Mouse (Mus musculus) bone marrow macrophage, adult 2 months (primary cell): ENCODE data around the gene Plagl2. TPM values are rescaled to one million over a fixed set of nuclear protein-coding genes. Genes with fewer than 3 reads are reported as not detected.
A peak's percentile ranks its signal among the peaks of the same experiment; 100 is the strongest.

Experiments
- H3K27ac ChIP-seq: 2 replicates; pipeline ENCODE4 v1.5.1; 2012; ENCODE audit warnings: low read depth, low read length; ENCODE audit not compliant: insufficient read depth
- H3K4me1 ChIP-seq: 2 replicates; pipeline ENCODE4 v1.6.1; 2012; ENCODE audit warnings: low read length; ENCODE audit not compliant: control insufficient read depth, insufficient read depth
- H3K4me3 ChIP-seq: 2 replicates; pipeline ENCODE4 v1.5.1; 2012; ENCODE audit warnings: mild to moderate bottlenecking, low read length, moderate library complexity; ENCODE audit not compliant: insufficient read depth
- CTCF ChIP-seq: IDR thresholded peaks from 2 replicates; pipeline ENCODE4 v1.5.1; 2012; ENCODE audit warnings: low read depth, mild to moderate bottlenecking, low read length, moderate library complexity
- POLR2A ChIP-seq: IDR thresholded peaks from 2 replicates; pipeline ENCODE4 v1.6.1; 2012; ENCODE audit warnings: mild to moderate bottlenecking, low read depth, low read length, borderline replicate concordance
- polyA plus RNA-seq: library from polyadenylated mRNA; stranded (reverse); fragments of >200 nt; gene quantifications from 2 replicates; pipeline ENCODE4 v1.2.4, GENCODE M21; 2012; ENCODE audit not compliant: missing spikeins, insufficient read depth, insufficient read length

Plagl2 gene
- polyA plus RNA-seq, 1 experiment, result 48.5 TPM

GRCm38 (mm10) chr2:153194255-153194654 lies 47.0 kb downstream of the Plagl2 start:
- Histone ChIP-seq H3K4me3 (no peak overlapping the region), H3K27ac (no peak overlapping the region), H3K4me1 (peaks cover 34% of the 10 kb centered on the region)
- no peak for TF ChIP-seq POLR2A

- Histone ChIP-seq H3K27ac (peak overlapping the region; percentile 46), H3K4me1 (peaks cover 16% of the 10 kb centered on the region), H3K4me3 (no peak overlapping the region)
- TF ChIP-seq CTCF, result no peak
- TF ChIP-seq POLR2A, result no peak
Observed at GRCm38 (mm10) chr2:153191242-153191641, 50.0 kb downstream of the Plagl2 start.

GRCm38 (mm10) chr2:153187848-153188247 lies 53.4 kb downstream of the Plagl2 start:
- Histone ChIP-seq H3K27ac (no peak overlapping the region), H3K4me3 (no peak overlapping the region), H3K4me1 (peaks cover 24% of the 10 kb centered on the region)
- no peak for TF ChIP-seq CTCF
- TF ChIP-seq POLR2A, result no peak

- TF ChIP-seq POLR2A (no peak), CTCF (no peak)
- Histone ChIP-seq H3K27ac (no peak overlapping the region), H3K4me1 (peaks cover 21% of the 10 kb centered on the region), H3K4me3 (no peak overlapping the region)
Observed at GRCm38 (mm10) chr2:153186176-153186591, 55.0 kb downstream of the Plagl2 start.

- no peak for TF ChIP-seq CTCF
- TF ChIP-seq POLR2A, result no peak
- H3K4me1 ChIP-seq, result peaks cover 12% of the 10 kb centered on the region
- no peak overlapping the region for H3K4me3 ChIP-seq
- H3K27ac ChIP-seq, result no peak overlapping the region
Observed at GRCm38 (mm10) chr2:153179961-153180360, 61.3 kb downstream of the Plagl2 start.

- Histone ChIP-seq H3K4me3 (no peak overlapping the region), H3K27ac (no peak overlapping the region), H3K4me1 (peaks cover 16% of the 10 kb centered on the region)
- no peak for TF ChIP-seq POLR2A
- TF ChIP-seq CTCF, result no peak
Observed at GRCm38 (mm10) chr2:153179126-153179860, 61.9 kb downstream of the Plagl2 start.

Other genes with a start within 250 kb of the Plagl2 start
- 52.8 and 79.8 TPM in 2 replicates for gene Pdrg1, start 226.0 kb downstream of the Plagl2 start, polyA plus RNA-seq
- not detected in 2 replicates for gene Xkr7, start 209.6 kb downstream of the Plagl2 start, polyA plus RNA-seq
- not detected in 2 replicates for gene Ccm2l, start 175.5 kb downstream of the Plagl2 start, polyA plus RNA-seq
- 128 and 146 TPM in 2 replicates for gene Hck, start 133.0 kb downstream of the Plagl2 start, polyA plus RNA-seq
- 68.7 and 73.5 TPM in 2 replicates for gene Tm9sf4, start 80.1 kb downstream of the Plagl2 start, polyA plus RNA-seq
- 10.2 and 10.6 TPM in 2 replicates for gene Tspyl3, start 16.0 kb downstream of the Plagl2 start, polyA plus RNA-seq
- gene Pofut1, start 107 bp upstream of the Plagl2 start, polyA plus RNA-seq, result 27.5 and 28.0 TPM in 2 replicates
- gene Kif3b, start 50.0 kb upstream of the Plagl2 start, polyA plus RNA-seq, result 33.0 and 38.6 TPM in 2 replicates
- gene Asxl1, start 104.4 kb upstream of the Plagl2 start, polyA plus RNA-seq, result 31.7 and 36.3 TPM in 2 replicates